Mouse (Mus musculus) ovary, adult 18-20 months (tissue): Measurements from ENCODE around the gene Zpbp2.
"Not testable (repeated sequence)": the region's sequence is repeated elsewhere in the genome, so short reads cannot be mapped to it uniquely, and the experiment has no call there.

ENCODE experiments used
- DNase-seq: peaks from one replicate; pipeline ENCODE4 v3.0.0; 2022; ENCODE audit warnings: low spot score, mixed read lengths

The Zpbp2 gene

DNA sequence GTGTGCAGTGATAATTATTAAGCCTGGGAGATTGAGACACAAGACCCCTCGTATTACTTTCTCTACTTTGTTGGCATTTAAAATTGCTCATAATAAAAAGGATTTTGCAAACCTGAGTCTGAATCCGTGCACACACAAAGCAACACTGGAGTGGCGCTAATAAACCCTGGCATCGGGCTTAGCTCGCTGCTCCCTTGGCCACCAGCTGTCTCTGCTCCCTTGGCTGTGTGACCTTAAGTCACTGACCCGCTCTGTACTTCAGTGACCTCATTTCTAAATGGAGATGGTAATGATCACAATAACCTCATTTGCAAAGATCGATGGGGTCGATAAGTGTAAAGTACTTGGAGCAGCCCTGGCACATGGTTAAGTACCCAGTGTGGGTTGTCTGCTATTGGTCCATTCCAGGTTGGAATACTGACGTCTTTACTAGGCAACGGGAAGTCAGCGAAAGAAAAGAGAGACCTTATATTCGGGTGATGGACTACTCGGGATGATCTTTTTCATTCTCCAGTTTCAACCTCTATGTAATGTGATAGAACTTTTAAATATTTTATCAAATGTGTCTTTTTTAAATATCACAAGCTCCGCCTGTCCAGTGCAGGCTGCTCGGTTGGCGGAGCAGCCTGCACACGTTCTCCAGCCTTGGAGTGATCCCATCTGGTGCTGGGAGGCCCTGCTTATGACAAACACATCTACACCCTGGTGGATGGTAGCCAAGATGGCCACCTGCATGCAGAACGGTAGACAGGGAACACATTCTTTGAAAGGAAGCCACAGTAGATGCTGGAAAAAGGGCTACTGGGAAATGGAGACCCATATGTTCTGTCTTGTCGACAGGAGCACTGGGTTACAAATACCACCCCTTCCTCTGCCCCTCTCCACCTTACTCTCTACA, 39.9 kb downstream of the Zpbp2 start:
- DNase-seq: no peak

DNA sequence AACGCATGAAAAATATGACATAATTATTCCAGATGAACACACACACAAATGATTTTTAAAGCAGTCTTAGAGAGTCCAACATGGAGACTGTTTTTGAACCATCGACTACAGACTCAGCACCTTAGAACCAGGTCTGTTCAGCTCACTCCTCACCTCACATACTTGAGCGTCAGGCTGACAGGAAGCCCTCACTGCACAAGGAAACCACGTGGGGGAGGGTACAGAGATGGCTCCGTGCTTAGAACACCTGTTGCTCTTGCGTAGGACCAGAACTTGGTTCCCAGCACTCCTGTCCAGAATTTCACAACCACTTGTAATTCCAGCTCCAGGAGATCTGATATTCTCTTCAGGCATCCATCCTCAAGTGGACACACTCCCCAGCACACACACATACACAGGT, 44.1 kb downstream of the Zpbp2 start:
- DNase-seq: no peak

DNA sequence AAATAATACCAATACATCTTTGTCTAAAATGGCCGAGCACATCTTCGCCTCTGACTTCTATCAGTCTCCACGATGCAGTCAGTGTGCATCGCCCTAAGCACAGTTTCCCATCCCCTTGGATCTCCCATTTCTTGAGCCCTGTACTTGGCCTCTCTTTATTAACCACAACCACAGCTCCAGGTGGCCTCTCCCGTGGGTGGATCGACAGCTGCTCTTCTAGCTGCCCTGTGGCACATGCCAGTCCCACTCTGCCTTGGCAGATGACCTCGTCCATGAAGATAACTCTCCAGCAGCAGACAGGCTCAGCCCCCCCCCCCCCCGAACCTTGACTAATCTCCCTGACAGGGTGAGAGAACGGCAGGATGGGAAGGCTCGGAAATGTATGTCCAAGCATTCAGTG, 44.6 kb downstream of the Zpbp2 start:
- no peak for DNase-seq

DNA sequence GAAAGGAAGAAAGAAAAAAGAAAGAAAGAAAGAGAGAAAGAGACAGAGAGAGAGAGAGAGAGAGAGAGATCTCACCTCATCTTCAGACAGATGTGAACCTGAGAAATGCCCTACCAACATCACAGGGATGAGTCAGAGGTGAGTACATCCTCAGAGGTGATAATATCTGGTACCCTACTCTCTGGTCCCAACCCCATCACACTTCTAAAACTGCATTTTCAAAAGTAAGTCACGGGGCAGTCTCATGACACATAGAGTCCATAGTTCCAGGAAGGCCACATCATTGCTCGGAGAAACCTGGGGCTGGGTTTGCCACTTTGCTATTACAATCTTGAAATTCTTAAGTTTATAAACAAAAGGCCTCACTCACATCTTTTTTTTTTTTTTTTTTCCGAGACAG, 45.1 kb downstream of the Zpbp2 start:
- DNase-seq: no peak

DNA sequence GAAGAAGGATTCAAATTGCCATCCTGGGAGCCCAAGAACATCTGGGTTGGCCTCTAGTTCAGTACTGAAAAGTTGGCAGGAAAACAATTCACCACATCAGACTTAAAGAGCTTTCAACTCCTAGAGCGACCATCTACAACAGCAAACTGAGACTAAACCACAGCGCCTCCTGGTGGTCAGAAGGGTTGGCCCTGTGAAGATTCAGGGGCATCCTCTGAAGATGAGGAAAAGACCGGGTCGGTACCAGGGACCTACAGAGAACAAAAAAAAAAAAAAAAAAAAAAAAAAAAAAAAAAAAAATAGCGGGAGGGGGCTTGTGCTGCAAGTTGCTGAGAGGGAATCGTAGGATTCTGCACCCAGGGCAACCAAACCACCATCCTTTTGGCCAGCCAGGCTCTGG, 46.5 kb downstream of the Zpbp2 start:
- no peak for DNase-seq

DNA sequence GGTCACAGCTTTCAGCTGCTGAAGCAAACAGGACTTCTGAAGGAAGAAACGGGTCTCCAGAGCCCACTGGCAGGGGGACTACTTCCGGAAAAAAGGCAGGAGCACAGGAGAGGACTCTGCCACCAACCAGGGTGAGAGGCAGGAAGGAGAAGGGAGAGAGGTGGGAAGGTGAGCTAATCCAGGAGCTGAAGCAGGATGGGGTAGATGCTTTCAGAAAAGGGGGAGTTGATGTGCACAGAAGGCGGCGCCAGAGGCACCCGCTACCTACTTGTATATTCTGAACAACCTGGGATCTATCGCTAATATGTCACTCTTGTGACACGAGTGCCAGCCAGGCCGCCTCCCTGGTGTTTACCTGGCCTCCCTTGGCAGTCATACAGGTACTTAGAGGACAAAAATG, 47.1 kb downstream of the Zpbp2 start, which contains the start of gene Lrrc3c:
Lrrc3c (plus strand) TSS at position 301 of the 400 bp plus-strand sequence.
- no peak for DNase-seq

DNA sequence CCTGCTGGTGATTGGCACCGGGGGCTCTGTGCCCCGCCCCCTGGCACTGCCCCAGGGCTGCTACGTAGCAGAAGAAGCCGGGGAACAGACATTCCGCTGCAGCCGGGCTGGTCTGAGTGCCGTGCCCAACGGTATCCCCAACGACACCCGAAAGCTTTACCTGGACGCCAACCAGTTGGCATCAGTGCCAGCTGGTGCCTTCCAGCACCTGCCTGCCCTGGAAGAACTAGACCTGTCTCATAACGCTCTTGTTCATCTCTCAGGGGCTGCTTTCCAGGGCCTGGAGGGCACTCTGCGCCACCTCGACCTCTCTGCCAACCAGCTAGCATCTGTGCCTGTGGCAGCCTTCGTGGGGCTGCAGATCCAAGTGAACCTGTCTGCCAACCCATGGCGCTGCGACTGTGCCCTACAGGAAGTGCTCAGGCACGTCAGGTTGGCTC, 48.0 kb downstream of the Zpbp2 start:
- peak; percentile 1 for DNase-seq

DNA sequence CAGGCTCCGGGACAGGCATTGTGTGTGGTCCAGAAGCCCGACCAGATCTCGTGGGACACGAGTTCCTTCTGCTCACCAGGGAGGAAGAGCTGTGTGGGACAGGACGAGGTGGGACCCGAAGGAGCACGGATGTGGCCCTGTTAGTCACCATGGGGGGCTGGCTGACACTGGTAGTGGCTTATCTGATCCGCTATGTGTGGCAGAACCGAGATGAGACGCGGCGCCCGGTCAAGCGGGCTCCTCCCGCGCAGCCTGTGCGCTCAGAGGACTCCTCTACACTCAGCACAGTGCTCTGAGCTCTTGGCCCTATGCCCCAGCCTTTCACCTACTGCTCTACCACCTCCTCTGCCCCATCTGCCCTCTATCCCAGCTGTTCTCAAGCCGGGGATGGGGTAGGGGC, 48.4 kb downstream of the Zpbp2 start:
- DNase-seq: no peak

DNA sequence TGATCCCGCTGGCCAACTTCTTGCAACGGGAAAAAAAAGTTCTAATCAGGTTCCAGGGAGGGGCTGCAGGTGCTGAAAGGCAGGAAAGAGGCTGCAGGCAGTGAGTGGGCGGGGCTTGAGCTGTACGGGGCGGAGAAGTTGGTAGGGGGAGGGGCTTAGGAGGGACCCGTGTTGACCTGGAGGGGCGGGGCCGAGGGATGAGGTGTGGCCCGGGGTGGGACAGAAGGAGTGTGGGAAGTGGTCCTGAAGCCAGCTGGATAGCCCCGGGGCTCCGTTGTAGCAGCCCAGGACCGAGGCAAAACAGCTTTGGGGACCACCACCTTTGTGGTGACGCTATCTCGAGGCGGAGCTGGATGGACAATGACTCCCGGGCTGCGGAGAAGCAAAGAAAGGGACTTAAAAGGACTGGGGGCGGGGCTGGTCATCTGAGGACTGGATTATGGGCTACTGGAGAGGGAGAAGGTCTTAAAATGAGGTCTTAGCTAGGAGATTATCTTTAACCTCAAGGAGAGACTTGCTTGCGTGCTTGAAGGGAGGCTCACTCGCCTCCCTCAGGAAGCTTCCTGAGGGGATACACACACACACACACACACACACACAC, 51.3 kb downstream of the Zpbp2 start:
- no peak for DNase-seq

DNA sequence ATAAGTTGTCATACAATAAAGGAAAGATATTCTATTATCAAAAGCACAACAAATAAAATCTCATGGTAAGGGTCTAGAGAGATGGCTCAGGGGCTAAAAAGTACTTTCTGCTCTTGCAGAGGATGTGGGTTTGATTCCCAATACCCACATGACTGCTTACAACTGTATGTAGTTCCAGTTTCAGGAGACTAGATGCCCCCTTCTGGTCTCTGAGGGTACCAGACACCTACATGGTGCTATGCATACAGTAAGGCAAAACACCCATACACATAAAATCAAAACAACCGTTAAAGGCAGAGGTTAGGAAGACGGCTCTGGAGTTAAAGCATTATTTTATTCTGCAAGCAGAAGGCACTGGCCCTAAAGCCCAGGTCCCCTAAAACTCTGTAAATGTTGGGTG, 53.1 kb downstream of the Zpbp2 start:
- DNase-seq: no peak

DNA sequence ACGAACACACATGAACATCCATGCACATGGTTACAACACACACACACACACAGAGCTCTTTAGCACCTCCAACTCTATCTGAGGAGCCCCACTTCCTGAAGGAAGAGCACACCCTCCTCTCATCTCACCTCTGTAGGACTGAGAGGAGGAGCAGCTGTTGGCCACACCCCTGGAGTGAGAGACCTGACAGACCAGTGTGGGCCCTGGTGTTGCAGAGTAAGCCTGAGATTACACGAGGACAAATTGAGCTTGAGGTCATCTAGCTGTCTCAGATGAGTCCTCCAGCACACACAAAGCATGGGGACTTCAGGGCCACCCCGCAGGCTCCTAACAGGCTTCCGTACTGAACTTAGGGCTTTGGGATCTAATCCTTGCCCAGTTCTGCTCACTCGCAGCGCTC, 54.0 kb downstream of the Zpbp2 start:
- DNase-seq: not testable (repeated sequence)

DNA sequence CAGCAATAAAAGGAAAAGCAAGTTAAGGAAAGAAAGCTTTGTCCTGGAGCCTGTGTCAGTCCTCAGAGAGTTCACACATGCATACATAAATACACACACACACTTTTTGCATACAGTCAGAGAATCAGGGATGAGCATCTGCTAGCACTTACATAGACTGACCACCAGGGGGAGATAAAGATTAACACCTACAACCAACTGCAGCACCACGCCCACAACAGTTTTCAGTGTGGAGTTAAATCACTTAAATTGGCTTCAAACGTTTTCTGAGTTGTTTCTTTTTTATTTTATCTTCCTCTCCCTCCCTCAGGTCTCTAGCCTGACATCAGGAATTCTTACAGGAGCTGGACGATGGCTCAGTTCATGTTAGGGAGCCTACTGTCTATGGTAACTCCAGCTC, 55.9 kb downstream of the Zpbp2 start:
- DNase-seq: no peak
